Mouse (Mus musculus) neural tube, postnatal 0 days (tissue): Measurements from ENCODE around the gene Mtpn. TPM values are rescaled to one million over a fixed set of nuclear protein-coding genes. Genes with fewer than 3 reads are reported as not detected.

Source experiments
- microRNA-seq: library from miRNA; unstranded; fragments of <30 nt; microRNA quantifications from one replicate; pipeline ENCODE4, GENCODE M21; 2016
- polyA plus RNA-seq: library from polyadenylated mRNA; unstranded; fragments of >200 nt; fragmentation: Nextera tagmentation; extraction: Ambion mirVana; gene quantifications from 2 replicates; pipeline ENCODE4 v1.2.1, GENCODE M21; 2015

The Mtpn gene
- 176 and 185 TPM in 2 replicates for polyA plus RNA-seq

GRCm38 (mm10) chr6:35539304-35540009 lies at the start of gene Mtpn:
Gene Mtpn (minus strand): TSS chr6:35539888.

Small RNA genes within 50 kb of the gene (microRNA-seq; reads per million reads assigned to microRNA genes)
- not detected for gene Gm23053

Other genes starting within 250 kb of the Mtpn start
- gene Slc13a4, start 231.8 kb downstream of the Mtpn start, polyA plus RNA-seq = 5.4 and 9.9 TPM in 2 replicates
- 1.7 and 2.3 TPM in 2 replicates for gene Fam180a, start 213.7 kb downstream of the Mtpn start, polyA plus RNA-seq